Mouse (Mus musculus) neural tube, embryonic 15.5 days (tissue): Measurements from ENCODE around the gene Slc24a3. TPM values are rescaled to one million over a fixed set of nuclear protein-coding genes. Genes with fewer than 3 reads are reported as not detected.

ENCODE experiments used
- ATAC-seq: fragments of 200-750 bp; cut with Nextera tagmentation; 2 replicates; pipeline ENCODE4 v1.8.0; 2017; ENCODE audit warnings: mild to moderate bottlenecking, moderate TSS enrichment, moderate library complexity; ENCODE audit not compliant: low FRiP score
- H3K27ac ChIP-seq: fragments of 300-500 bp; sonication (generic); replicated peaks from 2 replicates; pipeline ENCODE4 v1.5.1; 2015; ENCODE audit warnings: mild to moderate bottlenecking, inconsistent platforms
- H3K27me3 ChIP-seq: fragments of 300-500 bp; sonication (generic); replicated peaks from 2 replicates; pipeline ENCODE4 v1.6.1; 2015; ENCODE audit warnings: inconsistent platforms
- H3K36me3 ChIP-seq: fragments of 300-500 bp; sonication (generic); 2 replicates; pipeline ENCODE4 v1.6.1; 2015; ENCODE audit warnings: inconsistent platforms
- H3K4me1 ChIP-seq: fragments of 300-500 bp; sonication (generic); 2 replicates; pipeline ENCODE4 v1.6.1; 2015; ENCODE audit warnings: inconsistent platforms
- H3K4me2 ChIP-seq: fragments of 300-500 bp; sonication (generic); 2 replicates; pipeline ENCODE4 v1.6.1; 2015; ENCODE audit warnings: inconsistent platforms, mild to moderate bottlenecking, moderate library complexity
- H3K4me3 ChIP-seq: fragments of 300-500 bp; sonication (generic); replicated peaks from 2 replicates; pipeline ENCODE4 v1.5.1; 2015; ENCODE audit warnings: mild to moderate bottlenecking, inconsistent platforms
- H3K9ac ChIP-seq: fragments of 300-500 bp; sonication (generic); replicated peaks from 2 replicates; pipeline ENCODE4 v1.6.1; 2015; ENCODE audit warnings: mild to moderate bottlenecking, inconsistent platforms
- H3K9me3 ChIP-seq: fragments of 300-500 bp; sonication (generic); replicated peaks from 2 replicates; pipeline ENCODE4 v1.6.1; 2016; ENCODE audit warnings: inconsistent platforms
- WGBS: fragments of 180-500 bp; shearing (Covaris S2); methylation state at CpG from one replicate; pipeline ENCODE4 v1.1.7; 2015; ENCODE audit warnings: mixed read lengths; 5-methylcytosine and 5-hydroxymethylcytosine counted together
- polyA plus RNA-seq: library from polyadenylated mRNA; unstranded; fragments of >200 nt; fragmentation: Nextera tagmentation; extraction: Ambion mirVana; gene quantifications from 2 replicates; pipeline ENCODE4 v1.2.1, GENCODE M21; 2015

The Slc24a3 gene
- polyA plus RNA-seq, 1 experiment from 2014 or later, result 28.9 TPM

- no peaks in the 10 kb centered on the region for H3K9me3 ChIP-seq
- no peak overlapping the region for H3K9ac ChIP-seq
- ATAC-seq, result no peak
- H3K36me3 ChIP-seq, result no peaks in the 10 kb centered on the region
- H3K4me2 ChIP-seq, result no peak overlapping the region
- no peak overlapping the region for H3K4me3 ChIP-seq
- no peak overlapping the region for H3K27ac ChIP-seq
- WGBS, result 96% methylated on average over 1 of the region's 1 CpGs
- peaks cover 6% of the 10 kb centered on the region; the same call in 1 of the 2 replicates for H3K4me1 ChIP-seq
- no peaks in the 10 kb centered on the region for H3K27me3 ChIP-seq
These were observed 124.6 kb downstream of the Slc24a3 start for GRCm38 (mm10) chr2:145292196-145292595.

DNA sequence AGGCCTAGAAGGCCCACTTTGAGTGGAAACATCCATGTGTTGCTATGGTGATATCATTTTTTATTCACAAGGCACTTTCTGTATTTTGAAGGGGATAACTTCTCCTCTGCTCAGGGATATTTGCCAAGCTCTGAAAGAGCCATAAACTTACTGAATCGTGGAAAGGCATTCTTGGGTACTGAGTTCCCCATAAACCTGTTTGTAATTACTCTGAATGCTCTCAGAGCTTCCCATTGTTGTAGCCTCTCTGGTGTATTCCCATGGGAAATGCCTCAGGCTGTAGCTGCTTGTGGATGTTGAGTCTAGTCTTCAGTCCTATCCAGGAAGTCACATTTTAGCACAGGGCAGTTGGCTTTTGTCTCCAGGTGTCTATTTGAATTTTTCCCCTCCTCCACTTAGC lies 125.3 kb downstream of the Slc24a3 start:
- H3K27me3 ChIP-seq, result no peaks in the 10 kb centered on the region
- no peak overlapping the region for H3K4me2 ChIP-seq
- ATAC-seq, result no peak
- H3K4me3 ChIP-seq, result no peak overlapping the region
- no peaks in the 10 kb centered on the region for H3K9me3 ChIP-seq
- 6% methylated on average over 1 of the region's 1 CpGs for WGBS
- peaks cover 6% of the 10 kb centered on the region; the same call in 1 of the 2 replicates for H3K4me1 ChIP-seq
- H3K36me3 ChIP-seq, result no peaks in the 10 kb centered on the region
- no peak overlapping the region for H3K9ac ChIP-seq
- H3K27ac ChIP-seq, result no peak overlapping the region

GRCm38 (mm10) chr2:145296906-145297305 lies 129.4 kb downstream of the Slc24a3 start:
- Histone ChIP-seq H3K9me3 (no peaks in the 10 kb centered on the region), H3K27ac (no peak overlapping the region), H3K4me1 (peaks cover 6% of the 10 kb centered on the region; the same call in 1 of the 2 replicates), H3K4me2 (no peak overlapping the region), H3K9ac (no peak overlapping the region), H3K4me3 (no peak overlapping the region), H3K36me3 (no peaks in the 10 kb centered on the region), H3K27me3 (no peaks in the 10 kb centered on the region)
- 77% methylated on average over 1 of the region's 1 CpGs for WGBS
- no peak for ATAC-seq

DNA sequence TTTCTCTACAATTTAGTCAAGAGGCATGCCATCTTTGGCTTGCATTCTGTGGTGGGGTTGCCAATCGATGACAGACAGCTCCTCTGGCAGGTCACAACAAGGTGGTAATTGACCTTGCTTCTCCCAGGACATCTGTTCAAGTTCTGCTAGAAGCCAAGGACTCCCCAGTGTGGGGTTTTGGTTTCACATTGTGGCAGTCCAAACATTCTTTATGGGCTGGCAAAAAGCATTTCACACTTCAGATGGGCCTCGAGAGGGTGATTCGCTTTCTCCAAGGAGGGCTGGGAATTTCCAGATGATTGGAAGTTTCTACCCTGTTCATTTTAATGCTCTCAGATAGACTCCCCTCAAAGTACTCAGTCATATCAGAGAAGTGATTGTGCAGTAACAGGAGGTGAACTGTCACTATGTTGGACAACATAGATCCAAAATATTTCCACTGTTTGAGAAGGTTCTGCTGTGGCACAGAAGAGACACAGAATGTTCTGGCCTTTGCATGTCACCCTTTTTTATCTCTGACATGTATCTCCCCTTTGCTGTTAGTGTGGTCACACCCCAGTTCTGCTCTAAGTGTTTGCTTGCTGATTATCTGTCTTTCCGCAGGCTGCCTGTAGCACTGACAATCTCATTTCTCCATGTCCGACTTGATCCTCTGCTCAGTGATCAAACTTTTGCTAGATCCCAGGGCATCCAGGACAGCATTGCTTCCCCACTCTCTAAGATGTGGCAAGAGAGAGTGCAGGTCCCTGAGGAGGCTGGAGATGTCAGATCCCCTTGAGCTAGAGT lies 132.6 kb downstream of the Slc24a3 start:
- H3K4me1 ChIP-seq, result no peaks in the 10 kb centered on the region
- H3K4me2 ChIP-seq, result no peak overlapping the region
- no peak overlapping the region for H3K4me3 ChIP-seq
- 82% methylated on average over 5 of the region's 5 CpGs for WGBS
- no peak overlapping the region for H3K9ac ChIP-seq
- no peak overlapping the region for H3K27ac ChIP-seq
- no peak for ATAC-seq
- H3K27me3 ChIP-seq, result no peaks in the 10 kb centered on the region
- H3K9me3 ChIP-seq, result no peaks in the 10 kb centered on the region
- no peaks in the 10 kb centered on the region for H3K36me3 ChIP-seq

- Histone ChIP-seq H3K27me3 (no peaks in the 10 kb centered on the region), H3K9ac (no peak overlapping the region), H3K36me3 (no peaks in the 10 kb centered on the region), H3K4me1 (no peaks in the 10 kb centered on the region), H3K4me3 (no peak overlapping the region), H3K4me2 (no peak overlapping the region), H3K27ac (no peak overlapping the region), H3K9me3 (no peaks in the 10 kb centered on the region)
- ATAC-seq, result no peak
- 64% methylated on average over 2 of the region's 2 CpGs for WGBS
These were observed 139.8 kb downstream of the Slc24a3 start for GRCm38 (mm10) chr2:145307231-145307883.

GRCm38 (mm10) chr2:145318916-145319315 lies 151.4 kb downstream of the Slc24a3 start:
- H3K4me1 ChIP-seq, result no peaks in the 10 kb centered on the region
- no peaks in the 10 kb centered on the region for H3K27me3 ChIP-seq
- no peak overlapping the region for H3K9ac ChIP-seq
- no peaks in the 10 kb centered on the region for H3K9me3 ChIP-seq
- H3K4me3 ChIP-seq, result no peak overlapping the region
- H3K36me3 ChIP-seq, result no peaks in the 10 kb centered on the region
- WGBS, result 41% methylated on average over 2 of the region's 2 CpGs
- no peak overlapping the region for H3K4me2 ChIP-seq
- no peak overlapping the region for H3K27ac ChIP-seq
- no peak for ATAC-seq

- Histone ChIP-seq H3K4me3 (no peak overlapping the region), H3K27ac (no peak overlapping the region), H3K9me3 (no peaks in the 10 kb centered on the region), H3K36me3 (no peaks in the 10 kb centered on the region), H3K4me2 (no peak overlapping the region), H3K4me1 (no peaks in the 10 kb centered on the region), H3K9ac (no peak overlapping the region), H3K27me3 (no peaks in the 10 kb centered on the region)
- WGBS, result 94% methylated on average over 3 of the region's 3 CpGs
- no peak for ATAC-seq
These were observed 153.7 kb downstream of the Slc24a3 start for GRCm38 (mm10) chr2:145321287-145321686.

- Histone ChIP-seq H3K36me3 (no peaks in the 10 kb centered on the region), H3K9ac (no peak overlapping the region), H3K4me3 (no peak overlapping the region), H3K9me3 (no peaks in the 10 kb centered on the region), H3K27ac (no peak overlapping the region), H3K4me2 (no peak overlapping the region), H3K27me3 (no peaks in the 10 kb centered on the region), H3K4me1 (no peaks in the 10 kb centered on the region)
- ATAC-seq, result no peak
These were observed 154.2 kb downstream of the Slc24a3 start for GRCm38 (mm10) chr2:145321755-145322154.

GRCm38 (mm10) chr2:145324477-145324876 lies 156.9 kb downstream of the Slc24a3 start:
- Histone ChIP-seq H3K27me3 (no peaks in the 10 kb centered on the region), H3K4me3 (no peak overlapping the region), H3K9ac (no peak overlapping the region), H3K4me2 (no peak overlapping the region), H3K4me1 (no peaks in the 10 kb centered on the region), H3K36me3 (no peaks in the 10 kb centered on the region), H3K27ac (no peak overlapping the region), H3K9me3 (no peaks in the 10 kb centered on the region)
- no peak for ATAC-seq
- 26% methylated on average over 3 of the region's 3 CpGs for WGBS

DNA sequence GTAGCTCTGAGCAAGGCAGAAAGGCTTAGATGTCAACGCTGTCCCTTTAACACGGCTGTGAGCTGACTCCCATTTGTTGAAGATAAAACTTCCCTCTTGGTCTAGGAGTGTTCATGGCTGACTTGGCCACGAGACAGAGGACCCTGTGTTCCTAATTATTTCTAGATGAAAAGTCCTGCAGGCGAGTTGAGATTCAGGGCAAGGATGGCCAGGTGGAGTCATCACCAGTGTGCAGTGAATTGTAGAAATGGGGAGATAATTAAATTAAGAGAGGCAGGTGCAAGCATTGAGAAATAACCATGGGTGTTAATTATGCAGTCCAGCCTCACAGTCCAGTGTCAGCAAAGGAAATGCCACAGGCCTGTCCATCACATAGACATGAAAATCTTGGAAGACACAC lies 158.3 kb downstream of the Slc24a3 start:
- H3K9ac ChIP-seq, result no peak overlapping the region
- WGBS, result 71% methylated on average over 4 of the region's 4 CpGs
- H3K27me3 ChIP-seq, result no peaks in the 10 kb centered on the region
- ATAC-seq, result no peak; the same call in 1 of the 2 replicates
- H3K9me3 ChIP-seq, result no peaks in the 10 kb centered on the region
- H3K4me1 ChIP-seq, result no peaks in the 10 kb centered on the region
- H3K4me3 ChIP-seq, result no peak overlapping the region
- H3K27ac ChIP-seq, result no peak overlapping the region
- no peaks in the 10 kb centered on the region for H3K36me3 ChIP-seq
- no peak overlapping the region for H3K4me2 ChIP-seq

- Histone ChIP-seq H3K9me3 (no peaks in the 10 kb centered on the region), H3K27me3 (no peaks in the 10 kb centered on the region), H3K4me2 (no peak overlapping the region), H3K36me3 (no peaks in the 10 kb centered on the region), H3K27ac (no peak overlapping the region), H3K9ac (no peak overlapping the region), H3K4me3 (no peak overlapping the region), H3K4me1 (no peaks in the 10 kb centered on the region)
- WGBS, result 77% methylated on average over 2 of the region's 2 CpGs
- ATAC-seq, result no peak
These were observed 159.0 kb downstream of the Slc24a3 start for GRCm38 (mm10) chr2:145326544-145326943.

- ATAC-seq, result no peak
- Histone ChIP-seq H3K9me3 (no peaks in the 10 kb centered on the region), H3K36me3 (no peaks in the 10 kb centered on the region), H3K27me3 (no peaks in the 10 kb centered on the region), H3K4me1 (no peaks in the 10 kb centered on the region), H3K27ac (no peak overlapping the region), H3K4me2 (no peak overlapping the region), H3K9ac (no peak overlapping the region), H3K4me3 (no peak overlapping the region)
- 90% methylated on average over 8 of the region's 8 CpGs for WGBS
These were observed 162.2 kb downstream of the Slc24a3 start for GRCm38 (mm10) chr2:145329756-145330155.
